Mouse (Mus musculus) liver, embryonic 14.5 days (tissue): ENCODE results near the gene Rnf220. TPM values are rescaled to one million over a fixed set of nuclear protein-coding genes. Genes with fewer than 3 reads are reported as not detected.

Source experiments
- ATAC-seq: fragments of 200-750 bp; cut with Nextera tagmentation; 2 replicates; pipeline ENCODE4 v1.8.0; 2017; ENCODE audit warnings: moderate number of reproducible peaks, mild to moderate bottlenecking, moderate library complexity; ENCODE audit not compliant: insufficient read depth
- DNase-seq, 3 experiments: peaks; one replicate each; pipeline ENCODE4 v3.0.0-alpha.2; 2012 to 2013; ENCODE audit warnings: low read depth in 3 of 3, low spot score in 3 of 3
- H3K27ac ChIP-seq: fragments of 300-500 bp; sonication (generic); 2 replicates; pipeline ENCODE4 v1.5.1; 2014; ENCODE audit warnings: moderate library complexity, mild to moderate bottlenecking, control low read depth, inconsistent platforms
- H3K27me3 ChIP-seq: fragments of 300-500 bp; sonication (generic); 2 replicates; pipeline ENCODE4 v1.6.1; 2014; ENCODE audit warnings: mild to moderate bottlenecking, low read length, moderate library complexity; ENCODE audit not compliant: control insufficient read depth, insufficient read depth
- H3K36me3 ChIP-seq: fragments of 300-500 bp; sonication (generic); replicated peaks from 2 replicates; pipeline ENCODE4 v1.6.1; 2014; ENCODE audit warnings: low read depth; ENCODE audit not compliant: control insufficient read depth, insufficient read depth
- H3K4me1 ChIP-seq, 2 experiments: fragments of 200-500 bp in 1 of 2; fragments of 300-500 bp in 1 of 2; sonication (generic) in 1 of 2; replicated peaks; 2 replicates each; pipeline ENCODE4 v1.6.1; 2012 to 2014; ENCODE audit warnings: antibody characterized with exemption in 1 of 2, inconsistent platforms in 1 of 2, low read length in 1 of 2; ENCODE audit not compliant: control insufficient read depth in 2 of 2, insufficient read depth in 2 of 2
- H3K4me2 ChIP-seq: fragments of 300-500 bp; sonication (generic); 2 replicates; pipeline ENCODE4 v1.6.1; 2014; ENCODE audit warnings: low read depth, mild to moderate bottlenecking, control low read depth, moderate library complexity
- H3K4me3 ChIP-seq, 2 experiments: fragments of 200-500 bp in 1 of 2; fragments of 300-500 bp in 1 of 2; sonication (generic) in 1 of 2; 2 replicates each; pipeline ENCODE4 v1.5.1; 2012 to 2014; ENCODE audit warnings: low read depth in 2 of 2, low read length in 2 of 2, mild to moderate bottlenecking in 2 of 2, control low read depth in 1 of 2, inconsistent platforms in 1 of 2, moderate library complexity in 1 of 2; ENCODE audit not compliant: insufficient read depth in 1 of 2
- H3K9ac ChIP-seq: fragments of 300-500 bp; sonication (generic); replicated peaks from 2 replicates; pipeline ENCODE4 v1.6.1; 2014; ENCODE audit warnings: mild to moderate bottlenecking, control low read depth, moderate library complexity
- H3K9me3 ChIP-seq: fragments of 300-500 bp; sonication (generic); 2 replicates; pipeline ENCODE4 v1.6.1; 2016; ENCODE audit warnings: low read length, mixed read lengths; ENCODE audit not compliant: control insufficient read depth
- CTCF ChIP-seq: IDR thresholded peaks from 2 replicates; pipeline ENCODE4 v1.5.1; 2016; ENCODE audit warnings: antibody characterized with exemption, low read depth, control low read depth
- EP300 ChIP-seq: IDR thresholded peaks from 2 replicates; pipeline ENCODE4 v1.6.1; 2016; ENCODE audit warnings: antibody characterized with exemption, low read depth
- WGBS: fragments of 180-500 bp; shearing (Covaris S2); extraction: QIAGEN DNeasy Blood & Tissue Kit; methylation state at CpG from one replicate; pipeline ENCODE4 v1.1.7; 2014; ENCODE audit not compliant: insufficient replicate concordance; 5-methylcytosine and 5-hydroxymethylcytosine counted together
- polyA plus RNA-seq, 2 experiments: library from polyadenylated mRNA; depleted of rRNA in 1 of 2; stranded (reverse) in 1 of 2; unstranded in 1 of 2; fragments of >200 nt; fragmentation: Nextera tagmentation in 1 of 2; extraction: Ambion mirVana in 1 of 2; gene quantifications; 2 replicates each; pipeline versions ENCODE4 v1.2.1 to v1.2.3; 2012 to 2014

Rnf220 gene
- polyA plus RNA-seq, 2 experiments = 17.9 to 29.1 TPM

DNA sequence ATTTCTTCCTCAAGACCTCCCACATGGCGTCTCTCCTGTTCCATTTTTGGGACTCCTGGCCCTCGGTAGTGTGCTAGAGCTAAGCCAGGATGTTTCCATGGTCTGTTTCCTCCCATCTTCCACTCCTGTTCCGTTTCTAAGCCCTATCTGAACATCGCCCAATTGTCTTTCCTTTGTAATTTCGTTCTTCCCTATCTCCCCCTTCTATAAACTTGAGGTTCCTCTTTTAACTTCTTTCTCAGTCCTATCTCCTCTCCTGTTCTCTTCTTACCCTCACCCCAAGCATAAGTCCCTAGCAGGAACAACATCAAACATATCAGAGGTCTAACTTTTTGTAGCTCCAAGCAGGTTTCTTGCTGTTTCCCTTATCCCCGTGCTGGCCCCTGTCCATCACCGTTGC is 40.1 kb upstream of the Rnf220 start:
- Histone ChIP-seq H3K4me2 (no peak overlapping the region), H3K4me3 (no peak overlapping the region), H3K27ac (no peak overlapping the region), H3K36me3 (no peaks in the 10 kb centered on the region), H3K9me3 (no peaks in the 10 kb centered on the region), H3K27me3 (no peaks in the 10 kb centered on the region), H3K4me1 (no peaks in the 10 kb centered on the region), H3K9ac (no peak overlapping the region)
- DNase-seq (no peak), ATAC-seq (no peak)
- TF ChIP-seq CTCF (no peak), EP300 (no peak)
- WGBS = 26% methylated on average over 7 of the region's 7 CpGs

GRCm38 (mm10) chr4:117535496-117536200 is 38.8 kb upstream of the Rnf220 start:
- Histone ChIP-seq H3K9me3 (no peaks in the 10 kb centered on the region), H3K27ac (no peak overlapping the region), H3K4me3 (no peak overlapping the region), H3K36me3 (no peaks in the 10 kb centered on the region), H3K4me2 (no peak overlapping the region), H3K27me3 (no peaks in the 10 kb centered on the region), H3K4me1 (no peaks in the 10 kb centered on the region), H3K9ac (no peak overlapping the region)
- WGBS = 26% methylated on average over 9 of the region's 9 CpGs
- no peak for DNase-seq
- TF ChIP-seq EP300 = no peak
- no peak for ATAC-seq

DNA sequence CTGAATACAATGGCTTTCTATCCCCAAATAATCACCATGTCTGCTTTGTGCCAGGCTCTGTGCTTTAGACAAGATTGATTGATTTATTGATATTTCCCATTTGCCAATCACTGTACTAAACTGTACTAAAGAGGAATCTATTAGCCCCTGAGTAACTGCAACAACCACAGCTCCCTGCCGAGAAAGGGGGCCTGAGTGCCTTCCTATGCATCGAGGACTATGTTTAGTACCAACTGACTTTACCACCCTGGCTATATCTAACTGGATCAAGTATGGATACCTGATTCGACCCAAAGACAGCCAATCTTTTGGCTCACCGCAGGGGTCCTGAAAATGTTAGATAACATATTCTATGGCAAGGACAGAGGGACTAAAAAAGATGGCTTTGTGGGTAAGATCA is 33.0 kb upstream of the Rnf220 start:
- 47% methylated on average over 4 of the region's 4 CpGs for WGBS
- Histone ChIP-seq H3K27me3 (no peaks in the 10 kb centered on the region), H3K9me3 (no peaks in the 10 kb centered on the region), H3K27ac (no peak overlapping the region), H3K9ac (no peak overlapping the region), H3K4me3 (no peak overlapping the region), H3K36me3 (no peaks in the 10 kb centered on the region), H3K4me2 (no peak overlapping the region), H3K4me1 (peaks cover 14 to 20% of the 10 kb centered on the region in 2 experiments)
- ATAC-seq (no peak), DNase-seq (no peak)
- no peak for TF ChIP-seq CTCF
- TF ChIP-seq EP300 = no peak

DNA sequence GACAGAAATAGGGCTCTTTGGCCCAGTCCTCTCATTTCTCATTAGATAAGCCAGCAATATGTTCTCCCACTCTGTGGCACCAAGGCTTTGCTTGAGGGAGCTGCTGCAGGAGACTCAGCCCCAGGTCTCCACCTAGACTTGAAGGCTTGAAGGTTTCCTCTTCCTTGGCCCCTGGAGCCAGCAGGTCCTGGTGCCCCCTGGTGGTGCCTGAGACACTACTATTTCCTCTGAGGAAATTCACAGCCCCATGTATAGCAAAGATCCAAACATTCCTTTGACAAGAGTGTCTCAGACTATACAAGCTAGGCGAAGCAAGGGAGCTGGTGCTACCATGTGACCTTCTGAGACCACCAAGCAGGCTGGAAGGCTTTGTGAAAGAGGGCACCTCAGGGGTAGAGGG is 31.1 kb upstream of the Rnf220 start:
- Histone ChIP-seq H3K36me3 (no peaks in the 10 kb centered on the region), H3K9me3 (no peaks in the 10 kb centered on the region), H3K27me3 (no peaks in the 10 kb centered on the region; the same call in 1 of the 2 replicates), H3K4me3 (no peak overlapping the region), H3K4me2 (no peak overlapping the region), H3K4me1 (peaks cover 14 to 21% of the 10 kb centered on the region in 2 experiments), H3K27ac (no peak overlapping the region), H3K9ac (no peak overlapping the region)
- peak in 2 of 3 experiments; percentile 19 to 40 for DNase-seq
- WGBS = 13% methylated on average over 1 of the region's 1 CpGs
- TF ChIP-seq EP300 = no peak
- TF ChIP-seq CTCF = peak; percentile 83
- ATAC-seq = no peak

DNA sequence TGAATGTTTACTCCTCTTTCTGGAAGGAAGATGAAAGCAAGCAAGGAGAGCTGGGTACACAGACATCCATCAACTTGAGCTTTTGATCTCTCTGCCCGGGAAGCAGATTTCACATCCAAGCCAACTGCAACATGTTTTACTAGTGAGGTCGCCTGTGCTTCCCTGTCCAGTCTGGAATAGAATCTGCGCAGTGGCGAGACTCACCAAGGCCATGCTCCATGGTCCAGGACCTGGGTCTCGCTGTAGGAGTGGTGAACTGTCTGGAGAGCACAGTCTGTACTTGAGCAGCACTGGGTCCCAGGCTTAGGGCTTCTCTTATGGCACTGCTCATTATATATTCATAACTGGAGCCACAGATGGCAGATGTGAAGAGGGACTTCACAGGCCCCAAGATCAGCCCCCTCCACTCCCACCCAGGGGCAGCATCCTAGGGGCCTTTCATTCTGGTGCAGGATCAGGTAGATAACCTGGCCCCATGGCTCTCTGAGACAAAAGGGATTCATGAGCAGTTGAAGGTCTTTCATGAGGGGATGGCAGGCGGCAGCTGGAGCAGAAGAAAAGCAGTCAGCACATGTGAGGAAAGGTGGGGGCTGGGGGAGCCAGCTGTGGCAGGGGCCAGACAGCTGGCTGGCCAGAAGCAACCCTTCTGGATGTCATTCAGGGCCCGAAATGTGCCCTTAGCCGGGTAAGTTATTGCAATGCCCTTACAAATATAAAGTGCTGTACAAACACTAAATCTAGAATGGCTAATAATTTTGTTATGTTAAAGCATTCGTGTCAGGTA is 30.5 kb upstream of the Rnf220 start:
- no peak overlapping the region for H3K27ac ChIP-seq
- no peaks in the 10 kb centered on the region for H3K9me3 ChIP-seq
- peaks cover 14 to 21% of the 10 kb centered on the region in 2 experiments for H3K4me1 ChIP-seq
- no peak overlapping the region for H3K4me3 ChIP-seq
- WGBS = 65% methylated on average over 9 of the region's 9 CpGs
- H3K27me3 ChIP-seq = no peaks in the 10 kb centered on the region; the same call in 1 of the 2 replicates
- H3K9ac ChIP-seq = no peak overlapping the region
- ATAC-seq (no peak), DNase-seq (no peak)
- no peaks in the 10 kb centered on the region for H3K36me3 ChIP-seq
- no peak for TF ChIP-seq CTCF
- no peak for TF ChIP-seq EP300
- no peak overlapping the region for H3K4me2 ChIP-seq
